Mouse (Mus musculus) left cerebral cortex, adult 18-20 months (tissue): ENCODE measurements around the gene Tec. TPM values are rescaled to one million over a fixed set of nuclear protein-coding genes. Genes with fewer than 3 reads are reported as not detected.

ENCODE experiments used
- DNase-seq, 2 experiments: peaks; one replicate each; pipeline ENCODE4 v3.0.0; 2021 to 2022; ENCODE audit warnings: low spot score in 2 of 2, mixed read lengths in 1 of 2
- total RNA-seq, 2 experiments: library from RNA; stranded (reverse); gene quantifications; 2 replicates each; pipeline ENCODE4 v1.2.3; 2021

The Tec gene
- total RNA-seq, 2 experiments from 2014 or later: 2.4 to 3.0 TPM

- no peak for DNase-seq
These were observed 82.8 kb downstream of the Tec start for GRCm38 (mm10) chr5:72785451-72785850.

DNA sequence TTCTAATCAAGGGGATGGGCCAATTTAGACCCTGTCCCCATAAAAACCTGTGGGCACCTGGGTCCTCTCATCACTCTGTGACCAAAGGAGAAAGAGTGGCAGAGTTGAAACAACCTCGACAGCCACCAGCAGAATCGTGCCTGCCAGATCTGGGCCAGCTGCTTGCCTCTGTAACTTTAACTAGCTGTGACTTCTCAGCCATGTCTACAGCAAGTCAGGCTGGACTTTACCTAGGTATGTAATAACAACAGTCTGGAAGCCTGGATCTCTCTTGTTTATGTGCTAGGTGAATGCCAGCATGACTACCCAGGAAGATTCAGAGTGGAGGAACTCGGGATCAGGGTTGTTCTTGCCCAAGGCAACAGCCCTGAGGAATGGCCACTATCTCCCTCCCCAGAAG is 83.6 kb downstream of the Tec start:
- no peak for DNase-seq

GRCm38 (mm10) chr5:72783957-72784356 is 84.3 kb downstream of the Tec start:
- DNase-seq: peak in 1 of 2 experiments; percentile 50

- DNase-seq: no peak
These were observed 85.2 kb downstream of the Tec start for GRCm38 (mm10) chr5:72783123-72783522.

GRCm38 (mm10) chr5:72781776-72782175 is 86.5 kb downstream of the Tec start:
- DNase-seq: no peak

DNA sequence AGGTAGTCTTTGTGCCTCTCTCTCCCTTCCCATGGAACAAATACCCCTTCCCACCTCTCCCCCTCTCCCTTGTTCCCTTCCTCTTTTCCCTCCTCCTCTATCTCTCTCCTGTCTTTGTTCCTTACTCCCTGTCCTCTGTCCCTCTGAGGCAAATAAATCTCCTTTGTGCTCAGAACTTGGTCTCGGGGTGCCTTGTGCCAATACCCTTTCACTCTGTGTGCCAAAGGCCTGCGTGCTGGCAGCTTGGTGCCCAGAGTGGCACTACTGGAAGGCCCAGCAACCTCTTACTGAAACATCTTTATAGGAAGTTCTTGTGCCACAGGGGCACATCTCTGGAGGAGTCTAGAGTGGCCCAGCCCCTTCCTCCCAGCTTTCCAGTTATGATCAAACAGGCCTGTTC is 91.7 kb downstream of the Tec start:
- no peak for DNase-seq

DNA sequence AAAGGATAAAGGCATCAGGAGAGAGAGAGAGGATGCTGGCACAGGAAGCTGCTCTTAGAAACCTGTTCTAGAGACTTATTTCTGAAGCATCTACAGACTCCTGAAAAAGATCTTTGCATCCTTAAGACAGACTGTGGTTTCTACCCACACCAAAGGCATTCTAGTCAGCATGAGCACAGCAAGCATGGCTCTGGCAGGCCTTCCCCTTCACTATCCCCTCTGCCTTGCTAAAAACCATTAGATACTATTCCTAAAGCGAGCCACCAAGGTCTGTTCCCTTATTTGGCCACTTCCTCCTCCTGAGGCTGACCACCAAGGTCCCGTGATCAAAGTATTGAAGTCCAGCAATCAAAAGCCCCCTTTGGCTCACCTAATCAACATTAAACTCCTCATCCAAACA is 92.2 kb downstream of the Tec start:
- no peak for DNase-seq

GRCm38 (mm10) chr5:72769841-72770240 is 98.4 kb downstream of the Tec start:
- no peak for DNase-seq

DNA sequence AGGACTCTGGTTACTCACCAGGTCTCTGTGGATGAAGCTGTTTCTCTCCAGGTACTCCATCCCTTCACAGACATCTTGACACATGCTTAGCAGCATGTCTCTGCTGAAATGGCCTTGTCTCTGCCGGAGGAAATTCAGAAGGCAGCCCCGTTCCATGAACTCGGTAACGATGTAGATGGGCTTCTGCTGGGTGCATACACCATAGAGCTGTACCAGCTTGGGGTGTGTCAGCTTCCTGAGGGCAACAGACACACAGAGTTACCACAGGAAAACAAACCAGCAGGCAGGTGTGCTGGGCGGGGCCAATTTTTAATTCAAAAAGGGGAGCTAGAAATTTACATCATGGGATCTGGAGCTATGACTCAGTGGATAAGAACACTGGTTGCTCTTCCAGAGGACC is 104.7 kb downstream of the Tec start:
- DNase-seq: no peak

GRCm38 (mm10) chr5:72763025-72763424 is 105.3 kb downstream of the Tec start:
- DNase-seq: no peak

- DNase-seq: no peak
These were observed 106.5 kb downstream of the Tec start for GRCm38 (mm10) chr5:72761758-72762157.

DNA sequence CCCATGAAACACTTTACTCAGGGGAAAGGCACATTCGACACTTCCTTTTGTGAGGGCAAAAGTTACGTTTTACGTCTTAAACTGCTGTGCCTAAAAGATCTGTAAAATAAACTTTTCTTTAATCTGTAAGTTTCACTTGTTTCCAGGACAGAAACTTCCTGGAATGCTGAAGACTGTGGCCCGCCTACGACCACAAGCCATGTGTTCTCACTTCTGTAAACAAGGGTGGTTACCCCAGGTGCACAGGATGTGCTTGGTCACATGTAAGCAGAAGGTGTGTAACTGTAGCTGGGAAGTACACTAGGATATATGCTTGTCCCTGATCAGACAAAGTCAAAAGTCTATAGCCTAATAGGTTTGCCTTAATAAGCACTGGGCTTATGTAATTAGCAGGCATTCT is 107.0 kb downstream of the Tec start:
- no peak for DNase-seq

DNA sequence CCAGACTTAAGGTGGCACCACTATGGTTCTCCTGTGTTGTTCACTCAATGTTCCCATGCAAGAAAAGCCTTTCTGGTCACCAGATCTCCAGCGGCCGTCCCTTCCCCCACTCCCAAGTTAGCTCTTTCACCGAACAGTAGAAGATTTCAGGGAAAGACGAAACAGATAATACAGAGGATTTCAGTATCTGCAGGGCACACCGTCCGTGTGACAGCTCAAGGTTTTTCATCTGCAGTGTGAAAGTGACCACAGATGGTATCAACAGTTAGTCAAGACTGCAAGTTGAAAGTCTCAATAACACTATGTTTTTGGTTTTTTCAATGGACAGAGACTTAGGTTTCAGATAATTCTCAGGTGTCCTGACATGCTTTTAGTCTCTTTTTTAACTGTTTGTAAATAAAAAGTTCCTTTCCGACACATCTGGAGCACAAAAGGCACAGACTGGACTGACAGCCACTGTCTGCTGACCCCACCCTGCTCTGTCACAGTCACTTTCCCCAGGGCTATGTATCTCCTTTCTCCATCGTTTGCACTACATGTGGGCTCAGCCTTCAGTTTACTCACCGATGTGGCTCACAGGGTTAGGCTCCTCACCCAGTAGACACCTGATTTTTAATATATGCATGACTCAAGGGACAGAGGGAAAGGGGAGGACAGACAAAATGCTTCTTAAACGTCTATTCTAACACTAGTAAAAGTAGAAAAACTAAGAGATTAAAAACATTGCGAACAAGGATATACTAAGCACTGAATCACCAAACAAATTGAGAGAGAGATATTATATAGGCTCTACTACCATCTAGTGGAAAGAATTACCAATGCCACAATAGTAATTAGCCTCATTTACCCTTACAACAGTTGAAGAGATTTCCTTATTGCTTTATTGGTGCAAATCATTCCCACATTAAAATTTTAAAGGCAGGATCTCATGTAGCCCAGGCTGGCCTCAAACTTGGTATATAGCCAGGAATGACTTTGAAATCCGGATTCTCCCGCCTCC is 109.1 kb downstream of the Tec start:
- DNase-seq: no peak

GRCm38 (mm10) chr5:72757155-72757773 is 111.0 kb downstream of the Tec start:
- DNase-seq: no peak

- DNase-seq: peak; percentile 58 to 60
These were observed 112.3 kb downstream of the Tec start for GRCm38 (mm10) chr5:72755941-72756340.

- DNase-seq: no peak
These were observed 113.2 kb downstream of the Tec start for GRCm38 (mm10) chr5:72755035-72755434.

- no peak for DNase-seq
These were observed 115.7 kb downstream of the Tec start, which contains the start of gene Txk for GRCm38 (mm10) chr5:72752585-72752984. Gene Txk, minus strand, starts transcription at chr5:72752777.

DNA sequence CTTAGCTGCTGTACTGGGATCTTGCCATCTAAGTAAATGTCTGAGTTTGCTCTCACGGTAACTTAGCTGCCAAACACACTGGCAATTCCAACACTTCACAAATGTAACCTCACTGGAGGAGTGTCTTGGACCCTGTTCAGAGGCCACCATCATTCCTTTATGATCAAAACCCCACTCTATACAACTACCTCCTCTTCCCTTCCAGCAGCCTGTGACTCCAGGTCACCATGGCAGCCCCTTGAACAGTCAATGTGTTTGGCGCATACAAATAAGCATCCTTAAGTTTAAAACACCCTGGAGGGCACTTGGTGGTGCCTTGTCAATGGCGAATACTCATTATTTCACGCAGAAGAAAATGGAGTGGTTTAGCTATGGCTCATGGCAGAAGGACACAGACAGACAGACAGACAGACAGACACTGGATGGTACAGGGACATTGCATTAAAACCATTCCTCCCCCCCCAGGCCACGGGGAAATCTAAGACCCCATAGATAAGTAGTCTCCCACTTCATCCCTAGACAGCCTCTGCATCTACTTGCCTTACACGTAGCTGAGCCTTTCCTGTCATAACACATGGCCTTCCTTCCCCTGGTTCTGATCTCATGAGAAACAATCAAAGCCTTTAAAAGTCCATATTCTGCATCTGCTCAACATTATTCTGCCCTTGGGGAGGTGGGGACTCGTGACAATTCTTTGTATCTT is 117.1 kb downstream of the Tec start:
- no peak for DNase-seq

DNA sequence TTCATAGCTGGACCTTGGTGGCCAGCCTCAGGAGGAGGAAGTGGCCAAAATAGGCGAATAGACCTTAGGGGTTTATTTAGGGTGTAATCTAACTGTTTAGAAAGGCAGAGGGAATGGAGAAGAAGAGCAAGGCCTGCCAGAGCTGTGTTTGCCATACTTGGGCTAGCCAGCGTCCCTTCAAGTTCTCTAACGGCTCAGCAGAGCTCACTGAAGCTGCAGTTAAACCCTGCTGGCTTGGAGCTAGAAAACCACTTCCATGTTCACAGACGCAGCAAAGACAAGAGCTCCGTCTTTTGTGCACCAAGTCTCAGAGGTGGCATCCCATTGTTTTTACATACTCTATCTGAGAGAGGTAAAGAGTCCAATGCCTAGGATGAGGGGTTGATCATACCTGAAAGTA is 118.1 kb downstream of the Tec start:
- DNase-seq: no peak

DNA sequence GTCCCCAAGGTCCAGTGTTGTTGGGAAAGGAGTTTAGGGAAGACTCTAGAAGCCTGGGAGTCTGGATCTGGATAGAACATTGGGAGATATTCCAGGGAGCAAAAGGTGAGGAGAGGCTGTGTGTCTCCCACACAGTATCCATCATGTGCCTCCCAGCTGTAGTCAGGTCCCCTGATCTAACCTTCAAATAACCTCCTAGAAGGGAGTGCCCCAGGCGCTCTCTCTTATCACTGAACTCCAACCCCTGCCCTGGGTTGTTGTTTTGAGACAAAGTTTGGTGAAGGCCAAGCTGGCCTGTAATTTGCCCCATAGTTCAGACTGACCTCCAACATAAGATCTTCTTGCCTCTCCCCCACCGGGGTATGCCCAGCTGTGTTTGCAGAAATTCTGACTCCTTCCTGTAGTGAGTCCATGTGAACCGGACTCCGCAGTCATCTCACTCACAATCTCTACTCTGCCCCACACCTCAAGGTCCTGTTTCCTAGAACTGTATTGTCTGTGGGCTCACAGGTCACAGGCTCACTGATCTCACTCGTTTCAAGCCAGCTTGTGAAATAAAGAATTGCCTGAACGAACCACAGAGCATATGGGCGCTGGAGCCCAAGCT is 119.5 kb downstream of the Tec start:
- no peak for DNase-seq

DNA sequence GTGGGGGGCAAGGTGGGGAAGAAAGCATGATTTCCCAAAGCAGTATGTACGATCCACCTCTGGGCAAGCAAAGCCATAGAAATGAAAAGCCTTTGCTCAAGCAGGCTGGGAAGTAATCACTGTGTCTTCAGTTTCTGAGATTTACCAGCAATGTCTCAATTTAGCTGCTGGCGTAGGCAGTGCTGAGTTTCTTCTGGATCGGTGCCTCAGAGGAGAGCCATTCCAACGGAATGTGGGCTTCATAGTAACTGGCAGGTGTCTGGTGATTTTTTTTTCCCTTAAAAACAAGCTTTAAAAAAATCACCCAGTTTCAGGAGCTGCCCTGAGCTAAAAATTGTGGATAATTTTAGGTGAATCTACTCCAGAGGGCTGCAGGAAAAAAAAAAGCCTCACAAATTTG is 120.9 kb downstream of the Tec start:
- peak; percentile 56 to 71 for DNase-seq
